Mouse (Mus musculus) hindbrain, postnatal 0 days (tissue): ENCODE measurements around the gene Schip1. TPM values are rescaled to one million over a fixed set of nuclear protein-coding genes. Genes with fewer than 3 reads are reported as not detected.

Experiments used
- ATAC-seq: fragments of 200-750 bp; cut with Nextera tagmentation; 2 replicates; pipeline ENCODE4 v1.8.0; 2017; ENCODE audit warnings: mild to moderate bottlenecking, moderate TSS enrichment, moderate library complexity
- DNase-seq: peaks from one replicate; pipeline ENCODE4 v3.0.0-alpha.2; 2015; ENCODE audit warnings: low spot score
- H3K27ac ChIP-seq: fragments of 300-500 bp; sonication (generic); 2 replicates; pipeline ENCODE4 v1.5.1; 2014; ENCODE audit warnings: mild to moderate bottlenecking
- H3K27me3 ChIP-seq: fragments of 300-500 bp; sonication (generic); 2 replicates; pipeline ENCODE4 v1.6.1; 2014; ENCODE audit warnings: low read length, mixed read lengths; ENCODE audit not compliant: insufficient read depth
- H3K36me3 ChIP-seq: fragments of 300-500 bp; sonication (generic); 2 replicates; pipeline ENCODE4 v1.6.1; 2014; ENCODE audit warnings: low read length, mixed read lengths; ENCODE audit not compliant: insufficient read depth
- H3K4me1 ChIP-seq: fragments of 300-500 bp; sonication (generic); 2 replicates; pipeline ENCODE4 v1.6.1; 2014; ENCODE audit warnings: antibody characterized with exemption, low read length, mixed read lengths; ENCODE audit not compliant: insufficient read depth
- H3K4me2 ChIP-seq: fragments of 300-500 bp; sonication (generic); 2 replicates; pipeline ENCODE4 v1.6.1; 2014; ENCODE audit warnings: low read depth, mild to moderate bottlenecking, low read length, moderate library complexity, mixed read lengths
- H3K4me3 ChIP-seq: fragments of 300-500 bp; sonication (generic); 2 replicates; pipeline ENCODE4 v1.5.1; 2014; ENCODE audit warnings: low read length
- H3K9ac ChIP-seq: fragments of 300-500 bp; sonication (generic); replicated peaks from 2 replicates; pipeline ENCODE4 v1.6.1; 2014; ENCODE audit warnings: mild to moderate bottlenecking, low read length, moderate library complexity, mixed read lengths
- H3K9me3 ChIP-seq: fragments of 300-500 bp; sonication (generic); 2 replicates; pipeline ENCODE4 v1.6.1; 2016; ENCODE audit warnings: low read length, mixed read lengths
- CTCF ChIP-seq: IDR thresholded peaks from 2 replicates; pipeline ENCODE4 v1.5.1; 2016; ENCODE audit warnings: antibody characterized with exemption, control low read depth, low read depth
- WGBS: fragments of 180-500 bp; shearing (Covaris S2); extraction: QIAGEN DNeasy Blood & Tissue Kit; methylation state at CpG from one replicate; pipeline ENCODE4 v1.1.7; 2014; 5-methylcytosine and 5-hydroxymethylcytosine counted together
- polyA plus RNA-seq: library from polyadenylated mRNA; unstranded; fragments of >200 nt; fragmentation: Nextera tagmentation; extraction: Ambion mirVana; gene quantifications from 2 replicates; pipeline ENCODE4 v1.2.1, GENCODE M21; 2015
- total RNA-seq: library from RNA; depleted of rRNA; stranded (reverse); fragments of >200 nt; gene quantifications from 2 replicates; pipeline ENCODE4 v1.2.3, GENCODE M21; 2014

The Schip1 gene
- total and polyA plus RNA-seq, 2 experiments from 2014 or later: 94.3 to 163 TPM

DNA sequence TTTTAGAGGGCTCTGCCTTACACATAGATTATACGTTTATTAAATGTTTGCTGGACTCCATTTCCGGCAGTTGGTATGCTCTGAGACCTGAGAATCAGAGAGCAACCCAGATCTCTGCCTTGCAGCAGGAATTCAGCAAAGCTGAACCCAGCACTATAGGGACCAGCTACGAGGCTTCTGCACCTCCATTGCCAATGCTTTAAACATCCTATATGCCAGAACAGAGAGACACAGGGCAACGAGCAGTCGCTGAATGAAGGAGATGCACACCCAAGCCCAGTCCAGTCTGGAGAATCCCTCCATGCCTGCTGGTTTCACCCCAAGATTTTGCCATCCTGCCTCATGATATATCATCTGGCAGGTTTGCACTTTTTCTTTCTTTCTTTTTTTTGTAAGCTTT lies 512.3 kb downstream of the Schip1 start:
- H3K4me2 ChIP-seq: peak overlapping the region; percentile 71
- no peak for TF ChIP-seq CTCF
- no peaks in the 10 kb centered on the region for H3K36me3 ChIP-seq
- H3K27ac ChIP-seq: peak overlapping the region; percentile 67; the same call in 1 of the 2 replicates
- peak overlapping the region; percentile 11; the same call in 1 of the 2 replicates for H3K4me3 ChIP-seq
- H3K27me3 ChIP-seq: no peaks in the 10 kb centered on the region
- DNase-seq (no peak), ATAC-seq (no peak)
- no peaks in the 10 kb centered on the region for H3K9me3 ChIP-seq
- 31% methylated on average over 5 of the region's 5 CpGs for WGBS
- peak overlapping the region; percentile 48 for H3K9ac ChIP-seq
- peaks cover 20% of the 10 kb centered on the region for H3K4me1 ChIP-seq

DNA sequence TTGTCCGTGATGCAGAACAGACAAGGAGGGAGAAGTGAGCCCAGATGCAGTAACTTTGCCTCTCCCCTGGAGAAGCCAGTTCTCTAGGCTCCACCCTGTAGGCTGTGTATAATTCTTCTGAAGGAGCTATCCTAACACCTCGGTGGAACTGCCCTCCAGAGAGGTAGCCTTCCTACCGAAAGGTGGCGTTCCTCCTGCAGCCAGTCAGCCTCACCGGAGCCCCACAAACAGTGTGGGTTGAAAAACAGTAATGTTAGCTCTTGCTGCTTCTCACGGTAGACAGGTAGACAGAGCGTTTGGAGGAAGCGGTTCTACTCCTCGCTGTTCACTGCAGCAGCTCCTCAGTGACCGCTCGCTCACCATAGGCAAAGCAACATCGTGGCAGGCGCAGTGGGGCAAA lies 517.0 kb downstream of the Schip1 start:
- Histone ChIP-seq H3K27ac (no peak overlapping the region), H3K27me3 (no peaks in the 10 kb centered on the region), H3K36me3 (no peaks in the 10 kb centered on the region), H3K9me3 (no peaks in the 10 kb centered on the region), H3K9ac (no peak overlapping the region), H3K4me2 (no peak overlapping the region), H3K4me3 (no peak overlapping the region), H3K4me1 (peaks cover 22% of the 10 kb centered on the region)
- DNase-seq (no peak), ATAC-seq (no peak)
- WGBS: 59% methylated on average over 13 of the region's 13 CpGs
- TF ChIP-seq CTCF: no peak

DNA sequence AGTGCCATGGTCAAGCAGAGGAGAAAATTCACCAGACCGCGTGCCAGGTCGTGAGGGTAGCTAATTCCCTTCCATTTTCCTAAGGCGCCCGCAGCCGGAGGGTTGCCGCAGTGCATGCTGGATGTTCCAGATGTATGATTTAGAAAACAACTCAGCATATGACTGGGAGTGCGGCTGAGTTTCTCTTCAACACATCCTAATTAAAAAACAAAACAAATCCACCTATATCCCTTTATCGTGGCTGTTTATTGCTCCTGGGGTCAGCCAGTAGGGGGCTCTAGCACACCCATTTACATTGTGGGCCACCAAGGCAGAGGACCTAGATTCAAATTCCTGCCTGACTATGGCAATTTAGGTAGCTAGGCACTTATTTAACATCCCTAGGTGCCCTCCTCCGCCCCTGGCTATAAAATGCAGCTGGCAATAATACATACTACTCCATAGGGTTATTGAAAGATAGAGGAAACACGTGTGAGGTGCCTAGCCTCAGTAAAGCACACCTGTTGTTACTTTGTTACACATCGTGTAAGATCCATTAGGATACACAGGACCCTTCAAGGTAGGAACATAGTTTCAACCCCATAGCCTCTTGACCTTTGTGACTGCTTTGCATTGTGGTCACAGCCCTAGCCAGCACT lies 517.6 kb downstream of the Schip1 start:
- Histone ChIP-seq H3K4me1 (peaks cover 18% of the 10 kb centered on the region), H3K36me3 (no peaks in the 10 kb centered on the region), H3K27ac (peak overlapping the region; percentile 73; the same call in 1 of the 2 replicates), H3K4me2 (peak overlapping the region; percentile 33; the same call in 1 of the 2 replicates), H3K4me3 (no peak overlapping the region), H3K9ac (no peak overlapping the region), H3K9me3 (no peaks in the 10 kb centered on the region), H3K27me3 (no peaks in the 10 kb centered on the region)
- DNase-seq (no peak), ATAC-seq (no peak)
- 66% methylated on average over 12 of the region's 12 CpGs for WGBS
- peak; percentile 43 for TF ChIP-seq CTCF

DNA sequence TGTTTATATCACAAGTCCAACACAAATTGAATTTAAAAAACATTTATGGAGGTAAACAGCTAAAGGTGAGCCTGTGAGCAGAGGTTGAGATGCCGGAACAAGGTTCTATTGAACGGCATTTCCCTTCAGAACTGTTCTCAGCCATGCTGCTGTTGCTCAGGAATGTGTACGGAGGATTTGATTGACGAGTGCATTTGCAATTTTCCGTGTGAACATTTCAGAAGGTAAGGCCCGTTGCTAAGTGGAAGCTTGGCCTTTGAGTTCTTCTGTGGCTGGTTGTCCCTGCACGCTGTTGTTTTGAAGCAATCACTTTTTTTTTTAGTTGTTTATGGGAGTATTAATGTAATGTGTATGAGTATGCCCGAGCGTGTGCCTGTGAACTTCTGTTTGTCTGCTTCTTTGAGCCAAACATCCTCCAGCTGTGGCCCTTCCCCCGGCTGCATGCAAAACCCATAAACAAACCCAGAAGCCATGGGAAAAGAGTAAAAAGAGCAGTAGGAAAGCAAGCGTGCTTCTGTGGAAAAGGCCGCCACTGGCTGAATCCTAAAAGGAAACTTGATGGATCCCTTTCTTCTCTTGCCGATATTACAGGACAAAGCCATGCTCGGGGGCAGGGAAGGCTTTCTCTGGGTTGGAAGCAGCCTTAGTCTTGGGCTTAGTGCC lies 518.6 kb downstream of the Schip1 start:
- Histone ChIP-seq H3K9ac (no peak overlapping the region), H3K27ac (peak overlapping the region; percentile 73), H3K36me3 (no peaks in the 10 kb centered on the region), H3K4me2 (peak overlapping the region; percentile 33), H3K4me1 (peaks cover 18% of the 10 kb centered on the region), H3K4me3 (no peak overlapping the region), H3K9me3 (no peaks in the 10 kb centered on the region), H3K27me3 (no peaks in the 10 kb centered on the region)
- TF ChIP-seq CTCF: no peak
- peak; percentile 27 for DNase-seq
- ATAC-seq: no peak; the same call in 1 of the 2 replicates
- WGBS: 9% methylated on average over 14 of the region's 14 CpGs

DNA sequence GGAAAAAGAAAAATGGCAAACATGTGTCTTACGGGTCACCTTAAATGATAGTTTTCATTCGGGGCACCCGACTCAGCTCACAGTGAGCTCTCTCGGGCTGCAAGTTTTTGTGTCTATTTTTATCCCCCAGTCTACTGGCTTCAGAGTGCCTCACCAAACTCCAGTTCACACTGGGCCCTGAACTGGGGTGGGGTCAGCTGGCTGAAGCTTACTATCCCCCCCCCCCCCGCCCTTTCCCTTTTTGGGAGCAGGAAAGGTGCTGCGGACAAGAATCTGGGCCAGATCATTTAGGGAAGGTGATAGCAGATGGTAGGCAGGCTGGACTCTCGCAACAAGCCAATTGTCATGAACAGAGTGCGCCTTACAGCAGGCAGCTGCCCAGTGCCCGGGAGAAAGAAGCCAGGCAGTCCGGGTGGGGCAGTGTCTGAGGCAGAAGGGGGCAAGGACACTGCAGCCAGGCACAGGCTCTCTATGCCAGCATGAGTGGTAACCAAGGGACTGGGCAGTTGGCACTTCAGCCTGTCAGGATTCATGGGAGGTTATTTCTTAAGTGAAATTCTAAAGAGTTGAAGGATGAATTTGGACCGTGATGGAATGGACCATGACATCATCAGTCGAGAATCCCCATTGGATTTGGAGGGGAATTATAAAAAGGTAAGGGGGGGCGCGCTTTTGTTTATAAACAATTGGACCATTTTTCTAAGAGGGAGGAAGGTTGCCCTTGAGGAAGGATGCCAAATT lies 519.3 kb downstream of the Schip1 start:
- 29% methylated on average over 14 of the region's 14 CpGs for WGBS
- Histone ChIP-seq H3K27me3 (no peaks in the 10 kb centered on the region), H3K4me3 (no peak overlapping the region), H3K4me1 (peaks cover 18% of the 10 kb centered on the region), H3K36me3 (no peaks in the 10 kb centered on the region), H3K4me2 (peak overlapping the region; percentile 33), H3K9me3 (no peaks in the 10 kb centered on the region), H3K9ac (no peak overlapping the region), H3K27ac (peak overlapping the region; percentile 73)
- ATAC-seq (peak; percentile 86), DNase-seq (peak; percentile 75)
- TF ChIP-seq CTCF: no peak

DNA sequence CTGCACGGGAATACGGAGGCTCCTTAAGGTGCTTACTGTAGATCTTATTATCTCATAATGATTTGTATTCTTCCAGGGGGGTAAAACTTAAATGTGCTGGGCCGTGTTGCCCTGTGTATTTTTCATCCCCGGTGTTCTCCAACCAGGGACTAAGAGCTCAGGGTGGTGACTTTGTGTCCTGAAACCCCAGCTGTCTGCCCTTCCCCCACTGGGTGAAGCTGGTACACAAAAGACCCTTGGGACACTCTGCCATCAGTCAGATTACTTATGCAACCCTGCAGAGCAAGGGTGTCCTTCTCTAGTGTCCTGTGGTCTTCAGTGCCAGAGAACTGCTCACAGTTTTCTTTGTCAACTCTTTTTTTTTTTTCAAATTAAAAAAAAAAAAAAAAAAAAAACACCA lies 520.6 kb downstream of the Schip1 start:
- H3K4me2 ChIP-seq: no peak overlapping the region
- peaks cover 18% of the 10 kb centered on the region for H3K4me1 ChIP-seq
- no peaks in the 10 kb centered on the region for H3K27me3 ChIP-seq
- no peak overlapping the region for H3K9ac ChIP-seq
- no peak for TF ChIP-seq CTCF
- no peaks in the 10 kb centered on the region for H3K9me3 ChIP-seq
- WGBS: 50% methylated on average over 4 of the region's 4 CpGs
- no peak for DNase-seq
- no peak overlapping the region for H3K27ac ChIP-seq
- no peak overlapping the region for H3K4me3 ChIP-seq
- H3K36me3 ChIP-seq: no peaks in the 10 kb centered on the region
- ATAC-seq: no peak
